Mouse (Mus musculus) WW6 (cell line): ENCODE measurements at regions not wholly inside any gene's neighbourhood (a gene's known extent, or its start where the extent isn't known, plus 50 kb on each side); places are given as distances from the start of the nearest gene placed in this dataset.
"Not testable (repeated sequence)": the region's sequence is repeated elsewhere in the genome, so short reads cannot be mapped to it uniquely, and the experiment has no call there.

Source experiments
- DNase-seq: peaks from one replicate; pipeline ENCODE4 v3.0.0-alpha.2; 2013; ENCODE audit warnings: low read depth, low spot score

GRCm38 (mm10) chr12:92886394-92887075, 1037.6 kb upstream of the Sel1l start:
- not testable (repeated sequence) for DNase-seq

DNA sequence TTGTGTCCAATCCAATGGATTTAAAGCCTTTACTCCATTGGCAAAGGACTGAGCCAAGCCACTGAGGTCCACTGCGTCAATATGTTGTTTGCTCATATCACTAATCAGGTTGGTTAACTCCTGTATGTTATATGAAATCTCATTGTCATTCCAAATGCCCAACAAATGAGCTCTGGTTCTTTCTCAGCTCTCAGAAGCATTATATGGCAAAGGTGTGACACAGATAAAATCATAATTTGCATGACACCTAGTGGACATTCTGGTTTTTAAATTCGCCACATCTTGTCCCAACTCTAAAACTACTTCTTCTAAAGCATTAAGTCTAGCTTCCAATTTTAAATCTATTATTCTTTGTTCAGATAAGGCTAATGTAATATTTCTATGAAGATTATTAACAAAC, 1035.1 kb upstream of the Sel1l start:
- not testable (repeated sequence) for DNase-seq

DNA sequence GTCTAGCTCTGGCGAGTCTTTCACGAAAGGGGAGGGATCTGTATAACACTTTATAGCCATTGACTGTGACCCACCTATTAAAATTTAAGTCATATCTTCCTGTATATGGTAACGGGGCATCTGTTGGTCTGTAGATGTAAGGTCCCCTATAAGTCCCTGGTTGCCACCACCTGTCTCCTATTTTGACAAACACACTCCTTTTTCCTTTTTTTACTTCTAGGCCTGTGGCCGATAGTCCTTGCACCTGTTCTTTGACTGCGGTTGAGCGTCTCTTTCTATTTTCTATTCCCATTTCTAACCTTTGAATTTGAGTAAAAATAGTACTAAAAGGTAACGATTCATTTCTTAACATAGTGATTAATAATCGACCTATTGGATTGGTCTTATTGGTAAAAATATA, 1034.1 kb upstream of the Sel1l start:
- not testable (repeated sequence) for DNase-seq

- not testable (repeated sequence) for DNase-seq
Measured at GRCm38 (mm10) chr12:92882540-92882939, 1033.6 kb upstream of the Sel1l start.

DNA sequence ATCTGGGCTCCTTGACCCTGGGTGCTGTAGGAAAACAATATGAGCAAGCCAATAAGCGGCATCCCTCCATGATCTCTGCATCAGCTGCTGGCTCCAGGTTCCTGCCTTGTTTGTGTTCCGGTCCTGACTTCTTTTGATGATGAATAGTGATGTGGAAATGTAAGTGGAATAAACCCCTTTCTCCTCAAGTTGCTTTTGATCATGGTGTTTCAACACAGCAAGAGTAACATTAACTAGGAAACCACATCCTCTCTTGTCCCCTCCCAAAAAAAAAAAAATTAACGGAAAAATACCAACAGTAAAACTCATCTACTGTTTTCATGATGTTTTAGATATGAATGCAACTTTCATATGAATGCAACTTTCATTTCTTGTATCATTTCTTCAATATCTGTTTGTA, 1024.6 kb upstream of the Sel1l start:
- no peak for DNase-seq

GRCm38 (mm10) chr12:92869336-92869735, 1020.4 kb upstream of the Sel1l start:
- no peak for DNase-seq

DNA sequence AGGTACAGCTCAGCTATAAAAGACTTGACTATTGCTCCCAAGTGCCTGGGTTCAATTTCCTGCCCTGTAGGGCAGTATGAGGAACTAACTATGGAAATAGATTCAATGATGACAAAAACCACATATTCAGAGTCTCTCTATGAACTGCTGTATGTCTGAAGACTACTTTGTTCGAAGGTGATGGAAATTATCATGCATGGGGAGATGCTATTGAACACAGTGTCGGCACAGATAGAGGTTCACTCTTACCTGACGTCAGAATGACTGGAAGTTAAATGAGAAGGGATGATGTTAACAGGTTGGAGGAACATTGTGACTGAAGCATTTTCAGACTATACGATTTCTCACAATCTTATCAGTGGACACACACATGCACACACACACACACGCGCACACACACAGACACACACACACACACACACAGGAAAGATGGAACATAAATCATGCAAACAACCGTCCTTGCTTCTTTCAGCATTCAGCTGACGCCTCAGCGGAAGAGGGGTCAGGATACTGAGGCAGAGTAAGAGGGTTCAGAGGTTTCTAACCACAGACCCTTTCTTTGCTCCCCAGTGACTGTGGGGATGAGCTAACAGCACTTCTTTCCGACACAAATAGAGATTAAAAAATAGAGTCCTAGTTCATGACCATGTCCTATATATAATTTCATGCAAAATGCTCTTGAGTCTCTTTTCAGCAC, 974.3 kb upstream of the Sel1l start:
- DNase-seq, result no peak

- DNase-seq, result no peak
Measured at GRCm38 (mm10) chr12:92818610-92819009, 969.7 kb upstream of the Sel1l start.

DNA sequence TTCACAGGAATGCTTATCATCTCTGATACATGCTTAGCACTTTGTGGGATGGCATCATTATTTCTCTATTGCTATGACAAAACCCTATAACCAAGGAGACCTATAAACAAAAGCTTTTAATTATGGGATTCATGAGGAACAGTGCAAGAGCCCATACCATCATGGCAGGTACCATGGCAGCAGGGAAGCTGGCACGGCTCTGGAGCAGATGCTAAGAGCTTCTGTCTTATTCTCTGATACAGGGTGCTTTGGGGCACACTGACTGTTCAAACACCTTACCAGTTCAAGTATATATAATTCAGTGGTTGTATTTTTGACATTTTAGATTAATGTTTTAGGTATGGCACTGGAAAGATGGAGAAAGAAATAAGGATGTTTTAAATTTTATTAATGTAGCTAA, 952.2 kb upstream of the Sel1l start:
- no peak for DNase-seq

- no peak for DNase-seq
Measured at GRCm38 (mm10) chr12:92783362-92783761, 934.4 kb upstream of the Sel1l start.

DNA sequence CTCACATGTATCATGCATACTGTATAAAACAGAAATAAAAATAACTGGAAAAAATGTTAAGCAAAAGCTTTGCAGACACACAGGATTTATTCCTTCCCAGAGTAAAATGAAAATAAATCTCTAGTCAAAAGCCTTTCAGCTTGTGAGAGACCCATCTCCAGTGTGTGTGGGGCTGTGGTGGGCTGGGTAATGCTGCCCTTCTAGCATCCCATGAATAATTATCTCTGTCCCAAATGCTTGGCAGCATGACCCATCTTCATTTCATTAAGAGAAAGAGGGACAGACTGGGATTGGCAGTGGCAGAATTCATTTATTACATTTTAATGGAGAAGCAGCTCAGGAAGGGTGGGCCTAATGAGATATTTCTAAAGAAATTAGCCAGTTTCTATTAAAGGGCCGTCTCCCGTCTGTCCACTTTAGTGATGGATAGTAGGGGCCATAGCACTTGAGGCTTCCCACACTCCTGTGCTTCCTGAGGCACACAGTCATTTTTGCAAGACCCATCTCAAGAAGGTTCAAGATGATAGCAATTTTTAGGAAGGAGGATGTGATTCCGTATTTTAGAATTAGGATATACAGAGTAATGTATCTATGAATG, 930.8 kb upstream of the Sel1l start:
- no peak for DNase-seq

DNA sequence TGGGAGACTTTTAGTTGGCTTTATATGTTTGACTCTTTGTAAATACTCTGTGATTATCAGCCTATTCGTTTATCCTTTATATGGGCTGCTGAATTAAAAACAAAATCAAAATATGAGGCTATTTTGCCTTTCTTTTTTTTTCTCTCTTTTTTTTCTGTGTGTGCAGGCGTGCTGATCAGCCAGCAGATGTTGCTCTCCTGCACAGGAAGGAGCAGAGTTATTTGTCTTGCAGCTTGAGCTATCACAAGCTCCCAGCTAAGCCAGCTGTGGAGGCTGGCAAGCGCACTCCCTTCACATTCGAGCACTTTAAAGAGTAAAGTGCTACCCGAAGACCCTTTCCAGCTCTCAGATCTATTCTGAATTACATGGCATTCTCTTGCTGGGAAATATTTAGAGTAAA, 926.7 kb upstream of the Sel1l start:
- no peak for DNase-seq

DNA sequence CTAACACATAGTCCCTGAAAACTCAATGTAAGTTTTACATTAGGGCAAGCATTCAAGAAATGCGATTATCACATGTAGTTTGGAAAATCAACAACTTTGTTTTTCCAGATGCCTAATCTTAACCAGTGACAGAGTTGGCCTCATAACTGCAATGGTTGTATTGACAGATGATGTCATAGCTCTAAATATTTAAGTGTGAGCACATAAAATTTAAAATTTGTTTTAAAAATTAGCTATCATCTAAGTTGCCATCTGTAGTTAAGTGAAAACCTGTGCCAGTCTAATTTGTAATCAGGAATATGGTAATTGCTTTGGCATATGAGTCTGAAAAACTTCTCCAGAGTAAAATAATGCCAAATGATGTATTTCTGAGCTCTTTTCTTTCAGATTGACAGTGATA, 899.6 kb upstream of the Sel1l start:
- DNase-seq, result no peak

- no peak for DNase-seq
Measured at GRCm38 (mm10) chr12:92740818-92741217, 891.9 kb upstream of the Sel1l start.

GRCm38 (mm10) chr12:92739196-92739595, 890.2 kb upstream of the Sel1l start:
- DNase-seq, result no peak

DNA sequence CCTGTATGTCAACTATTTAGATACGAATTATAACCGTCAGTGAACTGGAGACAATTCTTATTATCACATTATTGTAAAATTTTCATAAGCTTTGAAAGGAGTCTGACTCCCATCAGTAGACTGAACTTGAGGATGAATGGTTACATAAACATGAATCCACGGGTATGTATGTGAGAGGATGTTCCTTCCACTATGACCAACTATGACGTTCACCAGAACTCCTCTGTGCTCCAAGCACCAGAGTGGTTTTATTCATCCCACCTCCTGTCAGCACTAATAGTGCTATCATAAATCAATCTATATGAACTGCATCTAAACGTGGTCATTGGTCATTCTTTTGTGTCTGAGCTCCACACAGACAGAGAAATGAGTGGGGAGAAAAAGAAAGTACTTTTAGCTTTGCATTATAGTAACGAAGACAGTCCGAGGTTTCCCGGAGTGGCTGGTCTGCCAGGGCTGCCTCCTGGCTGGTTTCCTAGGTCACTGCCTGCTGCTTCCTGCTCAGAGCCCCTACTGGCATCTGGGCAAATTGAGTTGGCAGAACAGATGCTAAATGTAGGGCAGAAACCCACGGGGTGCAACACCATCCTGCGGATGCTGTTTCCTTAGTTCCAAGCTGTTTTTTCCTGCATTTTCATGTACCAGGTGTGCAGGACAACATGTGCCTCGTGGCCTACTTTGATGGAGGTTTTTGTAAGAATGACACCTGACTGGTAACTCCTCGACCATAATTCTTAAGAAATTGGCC, 888.8 kb upstream of the Sel1l start:
- no peak for DNase-seq

DNA sequence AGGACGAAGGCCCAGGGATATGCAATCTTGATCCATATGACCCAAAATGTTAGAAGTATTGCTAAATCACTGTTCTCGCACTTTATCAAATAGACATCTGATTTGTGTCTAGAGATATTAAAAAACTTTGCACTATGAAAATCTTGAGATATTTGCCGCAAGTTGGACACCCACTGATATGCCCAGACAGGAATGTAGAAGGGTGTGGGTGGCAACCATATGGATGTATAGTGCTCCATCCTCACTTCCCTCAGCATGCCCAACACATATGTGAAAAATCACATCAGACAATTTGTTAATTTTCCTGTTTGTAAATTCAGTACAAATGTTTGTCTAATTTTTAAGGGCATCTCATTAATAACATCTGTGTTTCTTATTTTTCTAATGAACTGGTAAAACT, 874.1 kb upstream of the Sel1l start:
- no peak for DNase-seq

- DNase-seq, result no peak
Measured at GRCm38 (mm10) chr12:92713415-92713814, 864.5 kb upstream of the Sel1l start.

DNA sequence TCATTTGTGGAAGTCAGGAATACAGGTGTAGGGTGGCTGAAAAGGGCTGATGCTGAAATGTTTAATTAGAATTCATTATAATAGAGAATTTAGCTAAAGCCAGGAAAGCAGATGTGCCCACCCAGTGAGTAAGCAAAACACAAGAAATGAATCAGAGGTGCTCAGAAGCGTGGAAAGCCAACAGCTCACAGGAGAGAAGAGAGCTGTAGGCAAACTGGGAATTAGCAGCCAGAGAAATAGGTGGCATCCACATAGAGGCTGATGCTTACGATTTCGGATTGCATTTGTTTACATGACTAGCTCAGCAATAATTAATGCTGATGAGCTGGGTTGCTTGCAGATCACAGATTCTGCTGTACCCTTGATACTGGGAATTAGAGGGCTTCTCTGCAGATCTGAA, 859.5 kb upstream of the Sel1l start:
- DNase-seq, result no peak

GRCm38 (mm10) chr12:92703731-92704130, 854.8 kb upstream of the Sel1l start:
- no peak for DNase-seq

DNA sequence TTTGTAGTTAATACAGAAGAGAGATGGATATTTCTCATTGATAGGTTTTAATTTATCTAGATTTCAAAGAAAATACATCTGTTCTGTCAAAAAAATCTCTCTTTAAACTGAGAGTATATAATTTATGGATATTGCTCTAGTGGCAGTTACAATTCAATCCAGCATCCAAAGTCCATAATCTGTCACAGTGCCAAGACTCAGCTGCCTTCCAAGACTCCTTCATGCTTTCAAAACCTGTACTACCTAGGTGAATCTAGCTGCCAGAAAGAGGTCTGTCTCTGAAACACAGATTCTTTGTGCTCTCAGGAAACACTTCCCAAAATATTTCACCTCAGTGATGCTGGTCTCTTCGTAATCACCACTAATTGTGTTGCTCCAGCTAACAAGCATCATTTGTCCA, 844.0 kb upstream of the Sel1l start:
- no peak for DNase-seq

DNA sequence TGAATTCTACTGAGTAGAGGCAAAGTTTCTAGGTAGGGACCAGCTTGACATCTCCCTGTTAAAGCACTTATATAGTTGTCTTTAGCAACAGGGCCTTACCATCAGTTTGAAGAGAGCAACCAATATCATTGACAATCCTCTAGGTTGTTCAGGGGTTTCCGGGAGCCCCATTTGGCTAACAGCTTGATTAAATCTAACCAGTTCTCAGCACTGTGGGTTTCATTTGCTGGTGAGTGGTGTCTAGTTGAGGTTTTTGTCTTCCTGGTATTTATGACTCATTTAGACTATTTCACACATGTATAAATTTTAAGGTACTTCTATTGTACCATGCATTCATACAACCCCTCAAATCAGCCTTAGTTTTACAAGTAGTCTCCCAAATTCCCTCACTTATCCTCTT, 823.4 kb upstream of the Sel1l start:
- DNase-seq, result no peak
